Mouse (Mus musculus) embryonic facial prominence, embryonic 14.5 days (tissue): ENCODE data around the gene Mlxip. TPM values are rescaled to one million over a fixed set of nuclear protein-coding genes. Genes with fewer than 3 reads are reported as not detected.
A peak's percentile ranks its signal among the peaks of the same experiment; 100 is the strongest.

Experiments
- ATAC-seq: fragments of 200-750 bp; cut with Nextera tagmentation; 2 replicates; pipeline ENCODE4 v1.8.0; 2017; ENCODE audit warnings: low read depth, moderate number of reproducible peaks, moderate TSS enrichment
- DNase-seq: peaks from one replicate; pipeline ENCODE4 v3.0.0-alpha.2; 2015; ENCODE audit warnings: low spot score
- H3K27ac ChIP-seq: fragments of 300-500 bp; sonication (generic); replicated peaks from 2 replicates; pipeline ENCODE4 v1.5.1; 2014; ENCODE audit warnings: low read depth, mild to moderate bottlenecking, low read length, moderate library complexity
- H3K27me3 ChIP-seq: fragments of 300-500 bp; sonication (generic); replicated peaks from 2 replicates; pipeline ENCODE4 v1.6.1; 2014; ENCODE audit warnings: low read length; ENCODE audit not compliant: control insufficient read depth, insufficient read depth
- H3K36me3 ChIP-seq: fragments of 300-500 bp; sonication (generic); 2 replicates; pipeline ENCODE4 v1.6.1; 2014; ENCODE audit warnings: low read length, mixed read lengths; ENCODE audit not compliant: control insufficient read depth, insufficient read depth
- H3K4me1 ChIP-seq: fragments of 300-500 bp; sonication (generic); 2 replicates; pipeline ENCODE4 v1.6.1; 2014; ENCODE audit warnings: antibody characterized with exemption, low read length; ENCODE audit not compliant: control insufficient read depth, insufficient read depth
- H3K4me2 ChIP-seq: fragments of 300-500 bp; sonication (generic); 2 replicates; pipeline ENCODE4 v1.6.1; 2014; ENCODE audit warnings: low read depth, mild to moderate bottlenecking, low read length, moderate library complexity, mixed read lengths
- H3K4me3 ChIP-seq: fragments of 300-500 bp; sonication (generic); 2 replicates; pipeline ENCODE4 v1.5.1; 2014; ENCODE audit warnings: low read depth, mild to moderate bottlenecking, low read length
- H3K9ac ChIP-seq: fragments of 300-500 bp; sonication (generic); 2 replicates; pipeline ENCODE4 v1.6.1; 2014; ENCODE audit warnings: low read depth, mild to moderate bottlenecking, low read length, moderate library complexity, mixed read lengths
- H3K9me3 ChIP-seq: fragments of 300-500 bp; sonication (generic); 2 replicates; pipeline ENCODE4 v1.6.1; 2016; ENCODE audit warnings: low read length; ENCODE audit not compliant: control insufficient read depth
- WGBS: fragments of 180-500 bp; shearing (Covaris S2); extraction: QIAGEN DNeasy Blood & Tissue Kit; methylation state at CpG from one replicate; pipeline ENCODE4 v1.1.7; 2014; 5-methylcytosine and 5-hydroxymethylcytosine counted together
- polyA plus RNA-seq: library from polyadenylated mRNA; unstranded; fragments of >200 nt; fragmentation: Nextera tagmentation; extraction: Ambion mirVana; gene quantifications from 2 replicates; pipeline ENCODE4 v1.2.1, GENCODE M21; 2014

Mlxip gene
- polyA plus RNA-seq: 17.7 and 18.8 TPM in 2 replicates

- Histone ChIP-seq H3K27ac (peak within 1 kb of the TSS; percentile 84), H3K27me3 (no peaks in the 10 kb centered on the region), H3K4me3 (peak within 1 kb of the TSS; percentile 68), H3K4me2 (peak within 1 kb of the TSS; percentile 87), H3K4me1 (peaks cover 28% of the 10 kb centered on the region), H3K36me3 (no peaks in the 10 kb centered on the region), H3K9ac (peak within 1 kb of the TSS; percentile 86), H3K9me3 (no peaks in the 10 kb centered on the region)
- ATAC-seq (peak; percentile 96), DNase-seq (peak; percentile 98)
- 0% methylated on average over 15 of the region's 50 CpGs for WGBS
Observed at GRCm38 (mm10) chr5:123394303-123394956, at the start of gene Mlxip. TSS of gene Mlxip (plus strand) at chr5:123394798.

GRCm38 (mm10) chr5:123344963-123345852 lies 49.4 kb upstream of the Mlxip start:
- H3K4me2 ChIP-seq: peak overlapping the region; percentile 92
- peak overlapping the region; percentile 94 for H3K4me3 ChIP-seq
- H3K9ac ChIP-seq: peak overlapping the region; percentile 95
- DNase-seq: peak; percentile 80
- H3K27ac ChIP-seq: peak overlapping the region; percentile 99
- WGBS: under 1% methylated on average over 47 of the region's 87 CpGs
- peaks cover 6% of the 10 kb centered on the region; the same call in 1 of the 2 replicates for H3K36me3 ChIP-seq
- H3K9me3 ChIP-seq: no peaks in the 10 kb centered on the region
- peak; percentile 41 for ATAC-seq
- H3K4me1 ChIP-seq: peaks cover 19% of the 10 kb centered on the region
- H3K27me3 ChIP-seq: no peaks in the 10 kb centered on the region

- H3K9me3 ChIP-seq: no peaks in the 10 kb centered on the region
- H3K4me2 ChIP-seq: peak overlapping the region; percentile 92
- WGBS: under 1% methylated on average over 22 of the region's 22 CpGs
- H3K36me3 ChIP-seq: peaks cover 6% of the 10 kb centered on the region; the same call in 1 of the 2 replicates
- H3K4me1 ChIP-seq: peaks cover 24% of the 10 kb centered on the region
- DNase-seq: peak; percentile 89
- no peaks in the 10 kb centered on the region for H3K27me3 ChIP-seq
- peak overlapping the region; percentile 99 for H3K27ac ChIP-seq
- peak overlapping the region; percentile 95 for H3K9ac ChIP-seq
- H3K4me3 ChIP-seq: peak overlapping the region; percentile 94
- peak; percentile 69 for ATAC-seq
Observed at GRCm38 (mm10) chr5:123345853-123346654, 48.5 kb upstream of the Mlxip start.

- ATAC-seq (no peak), DNase-seq (no peak)
- Histone ChIP-seq H3K4me3 (peak overlapping the region; percentile 94), H3K4me2 (peak overlapping the region; percentile 92), H3K27me3 (no peaks in the 10 kb centered on the region), H3K4me1 (peaks cover 24% of the 10 kb centered on the region), H3K27ac (peak overlapping the region; percentile 99), H3K9me3 (no peaks in the 10 kb centered on the region), H3K36me3 (peaks cover 7% of the 10 kb centered on the region; the same call in 1 of the 2 replicates), H3K9ac (peak overlapping the region; percentile 95)
- WGBS: 51% methylated on average over 7 of the region's 7 CpGs
Observed at GRCm38 (mm10) chr5:123346701-123347270, 47.8 kb upstream of the Mlxip start.

GRCm38 (mm10) chr5:123347985-123348384 lies 46.6 kb upstream of the Mlxip start:
- Histone ChIP-seq H3K36me3 (peaks cover 12% of the 10 kb centered on the region; the same call in 1 of the 2 replicates), H3K4me3 (no peak overlapping the region), H3K4me2 (no peak overlapping the region), H3K27me3 (no peaks in the 10 kb centered on the region), H3K27ac (no peak overlapping the region), H3K9me3 (no peaks in the 10 kb centered on the region), H3K4me1 (peaks cover 24% of the 10 kb centered on the region), H3K9ac (no peak overlapping the region)
- no peak for DNase-seq
- no peak for ATAC-seq
- 86% methylated on average over 2 of the region's 2 CpGs for WGBS

- Histone ChIP-seq H3K27ac (0 out of 2 replicates have a peak overlapping the region, but pooled peaks have one; percentile 15), H3K9ac (no peak overlapping the region), H3K9me3 (no peaks in the 10 kb centered on the region), H3K4me3 (no peak overlapping the region), H3K36me3 (peaks cover 15% of the 10 kb centered on the region; the same call in 1 of the 2 replicates), H3K4me2 (no peak overlapping the region), H3K27me3 (no peaks in the 10 kb centered on the region), H3K4me1 (peaks cover 27% of the 10 kb centered on the region)
- whole genome bisulfite sequencing: 48% methylated on average over 10 of the region's 10 CpGs
- ATAC-seq: no peak
- peak; percentile 60 for DNase-seq
Observed at GRCm38 (mm10) chr5:123350386-123350785, 44.2 kb upstream of the Mlxip start.

- peak; percentile 86 for ATAC-seq
Observed at GRCm38 (mm10) chr5:123355918-123356317, 38.7 kb upstream of the Mlxip start.

More at GRCm38 (mm10) chr5:123355918-123356317, 38.7 kb upstream of the Mlxip start:
- DNase-seq: peak; percentile 83
- Histone ChIP-seq H3K4me2 (peak overlapping the region; percentile 12; the same call in 1 of the 2 replicates), H3K4me3 (no peak overlapping the region), H3K27me3 (no peaks in the 10 kb centered on the region), H3K9me3 (no peaks in the 10 kb centered on the region), H3K27ac (peak overlapping the region; percentile 68), H3K4me1 (peaks cover 4% of the 10 kb centered on the region; the same call in 1 of the 2 replicates), H3K36me3 (peaks cover 62% of the 10 kb centered on the region), H3K9ac (no peak overlapping the region)
- 74% methylated on average over 11 of the region's 11 CpGs for WGBS
